ENCODE assay signal across 11 mouse cellular contexts in genomic region chr2:121695436-121695835, GRCm38 (mm10).
DNase-seq lines count a peak whose midpoint lies in the region; ATAC-seq and TF ChIP-seq lines count a peak whose summit lies in the region.
"Had no signal": no experiment of that assay in that cellular context is flagged by ENCODE, and none has a peak within 500 bp of the region (broad histone marks: within the 10 kb centered on the region; RNA-seq: fewer than 3 reads in every experiment).

No protein-coding gene starts in this region.

- no peaks in the 10 kb centered on the region for H3K36me3 ChIP-seq in heart, embryonic 11.5 days (ENCODE audit: control insufficient read depth, insufficient read depth, low read length)
- no peaks in the 10 kb centered on the region for H3K36me3 ChIP-seq in thymus, adult 2 months (ENCODE audit: control insufficient read depth, insufficient read depth, low read length)
- H3K36me3 ChIP-seq: embryonic facial prominence, embryonic 13.5 days; limb, embryonic 15.5 days had no signal

- H3K27ac ChIP-seq in heart, embryonic 11.5 days (ENCODE audit: low read depth, low read length) = no peak overlapping the region
- H3K27ac ChIP-seq in thymus, adult 2 months (ENCODE audit: control insufficient read depth, insufficient read depth, low read length) = no peak overlapping the region
- H3K27ac ChIP-seq: embryonic facial prominence, embryonic 13.5 days; limb, embryonic 15.5 days had no signal

- no peak for ATAC-seq in heart, embryonic 11.5 days (replicated peaks; ENCODE audit: insufficient number of reproducible peaks, low FRiP score, low TSS enrichment)

- intact Hi-C loops in heart, postnatal 36 days (cut with DNase I) = loop anchor here (1.0 to 2.0 kb wide), 2 partner anchors 124 to 135 kb away; no protein-coding TSS in a partner anchor

- H3K4me3 ChIP-seq in heart, embryonic 11.5 days (ENCODE audit: low read depth, low read length) = no peak overlapping the region
- no peak overlapping the region for H3K4me3 ChIP-seq in thymus, adult 2 months (ENCODE audit: control insufficient read depth, insufficient read depth, low read length)
- H3K4me3 ChIP-seq: embryonic facial prominence, embryonic 13.5 days; limb, embryonic 15.5 days had no signal

- DNase-seq in heart, postnatal 36 days = peak; percentile 32 to 33
- DNase-seq in thymus, adult 2 months = peak; percentile 15
- DNase-seq in thymus, adult 18-20 months = no peak
- DNase-seq in c-Kit-positive CD71-positive TER-119-positive erythroid progenitor cells, embryonic 14.5 days (ENCODE audit: low spot score) = peak; percentile 9
- peak; percentile 64 for DNase-seq in thymus, postnatal 4 days
- no peak for DNase-seq in ovary, postnatal 10 days (ENCODE audit: low spot score)
- no peak for DNase-seq in frontal cortex, postnatal 36 days (ENCODE audit: low spot score in 2 of 2)
- DNase-seq: gastrocnemius, postnatal 25 days had no signal

- H3K4me2 ChIP-seq in heart, embryonic 11.5 days = no peak overlapping the region
- H3K4me2 ChIP-seq: embryonic facial prominence, embryonic 13.5 days; limb, embryonic 15.5 days had no signal

- H3K9me3 ChIP-seq in heart, embryonic 11.5 days (replicated peaks; ENCODE audit: control insufficient read depth, low read length) = no peaks in the 10 kb centered on the region
- H3K9me3 ChIP-seq: embryonic facial prominence, embryonic 13.5 days; limb, embryonic 15.5 days had no signal

- no peak for TF ChIP-seq CTCF in thymus, adult 2 months (IDR thresholded peaks at IDR 0.05; ENCODE audit: borderline replicate concordance, control insufficient read depth, extremely low read depth, insufficient read depth, low read length, poor library complexity)

- H3K4me1 ChIP-seq in heart, embryonic 11.5 days (ENCODE audit: control insufficient read depth, insufficient read depth, low read length) = no peaks in the 10 kb centered on the region
- no peaks in the 10 kb centered on the region for H3K4me1 ChIP-seq in thymus, adult 2 months (replicated peaks; ENCODE audit: control insufficient read depth, insufficient read depth, low read length)
- H3K4me1 ChIP-seq: embryonic facial prominence, embryonic 13.5 days; limb, embryonic 15.5 days had no signal

- WGBS in heart, embryonic 11.5 days (ENCODE audit: insufficient replicate concordance) = 72% methylated on average over 10 of the region's 10 CpGs
- 66% methylated on average over 10 of the region's 10 CpGs for WGBS in thymus, adult 2 months

- H3K27me3 ChIP-seq in heart, embryonic 11.5 days (ENCODE audit: control insufficient read depth, insufficient read depth, low read length) = no peaks in the 10 kb centered on the region
- no peaks in the 10 kb centered on the region for H3K27me3 ChIP-seq in thymus, adult 2 months (ENCODE audit: control insufficient read depth, insufficient read depth, low read length)
- H3K27me3 ChIP-seq: embryonic facial prominence, embryonic 13.5 days; limb, embryonic 15.5 days had no signal

- H3K9ac ChIP-seq in heart, embryonic 11.5 days (ENCODE audit: low read depth, low read length) = no peak overlapping the region
- H3K9ac ChIP-seq: embryonic facial prominence, embryonic 13.5 days; limb, embryonic 15.5 days had no signal

- TF ChIP-seq POLR2A in thymus, adult 2 months (IDR thresholded peaks at IDR 0.05; ENCODE audit: control insufficient read depth, extremely low read depth, insufficient read depth, low read length, poor library complexity) = no peak

Comparison
In these comparisons a context has a peak if more than half of its experiments do, and no peak if none do; other contexts are left out.
1. DNase-seq: peak in heart, postnatal 36 days (2 of 2), thymus, adult 2 months (single experiment), c-Kit-positive CD71-positive TER-119-positive erythroid progenitor cells, embryonic 14.5 days (single experiment) and thymus, postnatal 4 days (single experiment); none in thymus, adult 18-20 months (0 of 2), ovary, postnatal 10 days (single experiment) and frontal cortex, postnatal 36 days (0 of 2).